Mouse (Mus musculus) layer of hippocampus, adult 8-10 months (tissue): ENCODE measurements at regions not wholly inside any gene's neighbourhood (a gene's known extent, or its start where the extent isn't known, plus 50 kb on each side); places are given as distances from the start of the nearest gene placed in this dataset.
A peak's percentile ranks its signal among the peaks of the same experiment; 100 is the strongest.

Source experiments
- DNase-seq, 2 experiments: peaks; one replicate each; pipeline ENCODE4 v3.0.0; 2022; ENCODE audit warnings: low spot score in 2 of 2

GRCm38 (mm10) chr2:166406826-166407225 lies 251.4 kb upstream of the Sulf2 start:
- DNase-seq, result no peak

- DNase-seq, result peak; percentile 69 to 74
These were observed 247.9 kb upstream of the Sulf2 start for GRCm38 (mm10) chr2:166403319-166403718.

- no peak for DNase-seq
These were observed 246.4 kb upstream of the Sulf2 start for GRCm38 (mm10) chr2:166401860-166402259.

GRCm38 (mm10) chr2:166400304-166400703 lies 244.8 kb upstream of the Sulf2 start:
- no peak for DNase-seq

GRCm38 (mm10) chr2:166399140-166399830 lies 243.8 kb upstream of the Sulf2 start:
- no peak for DNase-seq

- DNase-seq, result no peak
These were observed 243.3 kb upstream of the Sulf2 start for GRCm38 (mm10) chr2:166398774-166399139.

GRCm38 (mm10) chr2:166398156-166398555 lies 242.7 kb upstream of the Sulf2 start:
- DNase-seq, result no peak

- DNase-seq, result no peak
These were observed 239.2 kb upstream of the Sulf2 start for GRCm38 (mm10) chr2:166394666-166395065.

GRCm38 (mm10) chr2:166391176-166391575 lies 235.7 kb upstream of the Sulf2 start:
- DNase-seq, result no peak

- no peak for DNase-seq
These were observed 232.6 kb upstream of the Sulf2 start for GRCm38 (mm10) chr2:166388050-166388449.

- DNase-seq, result no peak
These were observed 231.4 kb upstream of the Sulf2 start for GRCm38 (mm10) chr2:166386817-166387216.

- DNase-seq, result no peak
These were observed 229.1 kb upstream of the Sulf2 start for GRCm38 (mm10) chr2:166384583-166384982.

GRCm38 (mm10) chr2:166383356-166383755 lies 227.9 kb upstream of the Sulf2 start:
- no peak for DNase-seq

- DNase-seq, result no peak
These were observed 226.7 kb upstream of the Sulf2 start for GRCm38 (mm10) chr2:166382180-166382579.

GRCm38 (mm10) chr2:166380854-166381253 lies 225.4 kb upstream of the Sulf2 start:
- DNase-seq, result no peak

- no peak for DNase-seq
These were observed 222.9 kb upstream of the Sulf2 start for GRCm38 (mm10) chr2:166378325-166378724.

GRCm38 (mm10) chr2:166377329-166377728 lies 221.9 kb upstream of the Sulf2 start:
- no peak for DNase-seq

GRCm38 (mm10) chr2:166375639-166376038 lies 220.2 kb upstream of the Sulf2 start:
- peak in 1 of 2 experiments; percentile 23 for DNase-seq

- no peak for DNase-seq
These were observed 215.3 kb upstream of the Sulf2 start for GRCm38 (mm10) chr2:166370776-166371175.

GRCm38 (mm10) chr2:166361645-166362044 lies 206.2 kb upstream of the Sulf2 start:
- DNase-seq, result no peak

GRCm38 (mm10) chr2:166360786-166361185 lies 205.3 kb upstream of the Sulf2 start:
- DNase-seq, result peak; percentile 46 to 50

- peak in 1 of 2 experiments; percentile 34 for DNase-seq
These were observed 204.5 kb upstream of the Sulf2 start for GRCm38 (mm10) chr2:166359995-166360394.

- no peak for DNase-seq
These were observed 202.4 kb upstream of the Sulf2 start for GRCm38 (mm10) chr2:166357824-166358223.

GRCm38 (mm10) chr2:166355944-166356343 lies 200.5 kb upstream of the Sulf2 start:
- no peak for DNase-seq
